Mouse (Mus musculus): ENCODE measurements around the gene Gm6793.

GRCm38 (mm10) chr8:112045896-112046295, 31.1 kb upstream of the Gm6793 start:
- TF ChIP-seq POLR2A (IDR thresholded peaks at IDR 0.05; ENCODE audit: insufficient read depth, low read depth, low read length) (no peak), CTCF (IDR thresholded peaks at IDR 0.05; ENCODE audit: insufficient read depth, low read depth, low read length) (no peak)

Data from olfactory bulb, adult 2 months (tissue).